Mouse (Mus musculus): Measurements from ENCODE around the gene Ptcd2. TPM values are rescaled to one million over a fixed set of nuclear protein-coding genes. Genes with fewer than 3 reads are reported as not detected.

Ptcd2 gene
- polyA plus RNA-seq, 1 experiment from 2014 or later: 57.9 TPM

- 82% methylated on average over 15 of the region's 15 CpGs for WGBS
- Histone ChIP-seq H3K4me3 (no peak overlapping the region), H3K27me3 (ENCODE audit: insufficient read depth, poor library complexity, severe bottlenecking) (no peaks in the 10 kb centered on the region), H3K27ac (no peak overlapping the region), H3K4me1 (no peaks in the 10 kb centered on the region; the same call in 1 of the 2 replicates), H3K9me3 (no peaks in the 10 kb centered on the region), H3K36me3 (peaks cover 8% of the 10 kb centered on the region)
- no peak for DNase-seq (ENCODE audit: low spot score)
Observed at GRCm38 (mm10) chr13:99314657-99315181, 29.8 kb downstream of the Ptcd2 start.

GRCm38 (mm10) chr13:99314098-99314497, 30.4 kb downstream of the Ptcd2 start:
- Histone ChIP-seq H3K36me3 (peaks cover 1% of the 10 kb centered on the region; the same call in 1 of the 2 replicates), H3K4me3 (no peak overlapping the region), H3K27ac (no peak overlapping the region), H3K27me3 (ENCODE audit: insufficient read depth, poor library complexity, severe bottlenecking) (no peaks in the 10 kb centered on the region), H3K4me1 (no peaks in the 10 kb centered on the region; the same call in 1 of the 2 replicates), H3K9me3 (no peaks in the 10 kb centered on the region)
- DNase-seq (ENCODE audit: low spot score): no peak
- 89% methylated on average over 5 of the region's 5 CpGs for WGBS

GRCm38 (mm10) chr13:99308393-99308792, 36.1 kb downstream of the Ptcd2 start:
- Histone ChIP-seq H3K36me3 (no peaks in the 10 kb centered on the region), H3K4me1 (peaks cover 23% of the 10 kb centered on the region), H3K27me3 (ENCODE audit: insufficient read depth, poor library complexity, severe bottlenecking) (no peaks in the 10 kb centered on the region), H3K27ac (peak overlapping the region; percentile 66), H3K9me3 (no peaks in the 10 kb centered on the region), H3K4me3 (no peak overlapping the region)
- DNase-seq (ENCODE audit: low spot score): no peak
- 84% methylated on average over 8 of the region's 8 CpGs for WGBS

- no peak for DNase-seq (ENCODE audit: low spot score)
- Histone ChIP-seq H3K4me1 (peaks cover 23% of the 10 kb centered on the region), H3K27me3 (ENCODE audit: insufficient read depth, poor library complexity, severe bottlenecking) (no peaks in the 10 kb centered on the region), H3K4me3 (no peak overlapping the region), H3K36me3 (no peaks in the 10 kb centered on the region), H3K27ac (peak overlapping the region; percentile 66), H3K9me3 (no peaks in the 10 kb centered on the region)
- 51% methylated on average over 5 of the region's 5 CpGs for WGBS
Observed at GRCm38 (mm10) chr13:99307930-99308359, 36.6 kb downstream of the Ptcd2 start.

- H3K36me3 ChIP-seq: no peaks in the 10 kb centered on the region
- H3K4me3 ChIP-seq: no peak overlapping the region
- no peak for DNase-seq (ENCODE audit: low spot score)
- peaks cover 23% of the 10 kb centered on the region for H3K4me1 ChIP-seq
- no peaks in the 10 kb centered on the region for H3K9me3 ChIP-seq
- WGBS: 88% methylated on average over 8 of the region's 8 CpGs
- H3K27ac ChIP-seq: no peak overlapping the region
- no peaks in the 10 kb centered on the region for H3K27me3 ChIP-seq (ENCODE audit: insufficient read depth, poor library complexity, severe bottlenecking)
Observed at GRCm38 (mm10) chr13:99306164-99306563, 38.3 kb downstream of the Ptcd2 start.

- WGBS: 81% methylated on average over 1 of the region's 1 CpGs
- DNase-seq (ENCODE audit: low spot score): no peak
- no peaks in the 10 kb centered on the region for H3K36me3 ChIP-seq
- no peaks in the 10 kb centered on the region for H3K9me3 ChIP-seq
- H3K4me1 ChIP-seq: peaks cover 23% of the 10 kb centered on the region
- no peaks in the 10 kb centered on the region for H3K27me3 ChIP-seq (ENCODE audit: insufficient read depth, poor library complexity, severe bottlenecking)
- peak overlapping the region; percentile 64; the same call in 1 of the 2 replicates for H3K27ac ChIP-seq
- no peak overlapping the region for H3K4me3 ChIP-seq
Observed at GRCm38 (mm10) chr13:99305186-99305585, 39.3 kb downstream of the Ptcd2 start.

- WGBS: 61% methylated on average over 11 of the region's 11 CpGs
- Histone ChIP-seq H3K4me1 (peaks cover 24% of the 10 kb centered on the region), H3K27ac (peak overlapping the region; percentile 64; the same call in 1 of the 2 replicates), H3K4me3 (peak overlapping the region; percentile 5; the same call in 1 of the 2 replicates), H3K36me3 (no peaks in the 10 kb centered on the region), H3K9me3 (no peaks in the 10 kb centered on the region), H3K27me3 (ENCODE audit: insufficient read depth, poor library complexity, severe bottlenecking) (no peaks in the 10 kb centered on the region)
- no peak for DNase-seq (ENCODE audit: low spot score)
Observed at GRCm38 (mm10) chr13:99304365-99304764, 40.1 kb downstream of the Ptcd2 start.

- WGBS: 66% methylated on average over 5 of the region's 5 CpGs
- no peak for DNase-seq (ENCODE audit: low spot score)
- Histone ChIP-seq H3K9me3 (no peaks in the 10 kb centered on the region), H3K36me3 (no peaks in the 10 kb centered on the region), H3K27me3 (ENCODE audit: insufficient read depth, poor library complexity, severe bottlenecking) (no peaks in the 10 kb centered on the region), H3K27ac (no peak overlapping the region), H3K4me3 (no peak overlapping the region), H3K4me1 (peaks cover 27% of the 10 kb centered on the region)
Observed at GRCm38 (mm10) chr13:99303846-99304245, 40.7 kb downstream of the Ptcd2 start.

GRCm38 (mm10) chr13:99299921-99300320, 44.6 kb downstream of the Ptcd2 start:
- Histone ChIP-seq H3K27ac (no peak overlapping the region), H3K27me3 (ENCODE audit: insufficient read depth, poor library complexity, severe bottlenecking) (no peaks in the 10 kb centered on the region), H3K36me3 (no peaks in the 10 kb centered on the region), H3K4me1 (peaks cover 14% of the 10 kb centered on the region), H3K4me3 (no peak overlapping the region), H3K9me3 (no peaks in the 10 kb centered on the region)
- no peak for DNase-seq (ENCODE audit: low spot score)
- WGBS: 79% methylated on average over 5 of the region's 5 CpGs

- H3K27me3 ChIP-seq (ENCODE audit: insufficient read depth, poor library complexity, severe bottlenecking): no peaks in the 10 kb centered on the region
- H3K4me3 ChIP-seq: no peak overlapping the region
- H3K27ac ChIP-seq: no peak overlapping the region
- peaks cover 1% of the 10 kb centered on the region; the same call in 1 of the 2 replicates for H3K4me1 ChIP-seq
- DNase-seq (ENCODE audit: low spot score): no peak
- WGBS: 86% methylated on average over 13 of the region's 13 CpGs
- H3K9me3 ChIP-seq: no peaks in the 10 kb centered on the region
- H3K36me3 ChIP-seq: no peaks in the 10 kb centered on the region
Observed at GRCm38 (mm10) chr13:99294176-99294575, 50.3 kb downstream of the Ptcd2 start.

GRCm38 (mm10) chr13:99290766-99291165, 53.7 kb downstream of the Ptcd2 start:
- Histone ChIP-seq H3K4me3 (no peak overlapping the region), H3K4me1 (no peaks in the 10 kb centered on the region), H3K36me3 (no peaks in the 10 kb centered on the region), H3K9me3 (no peaks in the 10 kb centered on the region), H3K27ac (no peak overlapping the region), H3K27me3 (ENCODE audit: insufficient read depth, poor library complexity, severe bottlenecking) (no peaks in the 10 kb centered on the region)
- DNase-seq (ENCODE audit: low spot score): peak; percentile 52
- WGBS: 90% methylated on average over 8 of the region's 8 CpGs

GRCm38 (mm10) chr13:99287786-99288185, 56.7 kb downstream of the Ptcd2 start:
- Histone ChIP-seq H3K27me3 (ENCODE audit: insufficient read depth, poor library complexity, severe bottlenecking) (no peaks in the 10 kb centered on the region), H3K4me3 (no peak overlapping the region), H3K9me3 (no peaks in the 10 kb centered on the region), H3K36me3 (no peaks in the 10 kb centered on the region), H3K4me1 (0 out of 2 replicates have a peak, but pooled peaks cover 9% of the 10 kb centered on the region), H3K27ac (no peak overlapping the region)
- DNase-seq (ENCODE audit: low spot score): peak; percentile 46
- WGBS: 80% methylated on average over 9 of the region's 9 CpGs

- H3K4me3 ChIP-seq: no peak overlapping the region
- 89% methylated on average over 4 of the region's 4 CpGs for WGBS
- H3K4me1 ChIP-seq: 0 out of 2 replicates have a peak, but pooled peaks cover 9% of the 10 kb centered on the region
- H3K36me3 ChIP-seq: no peaks in the 10 kb centered on the region
- H3K27ac ChIP-seq: no peak overlapping the region
- H3K9me3 ChIP-seq: no peaks in the 10 kb centered on the region
- no peaks in the 10 kb centered on the region for H3K27me3 ChIP-seq (ENCODE audit: insufficient read depth, poor library complexity, severe bottlenecking)
- DNase-seq (ENCODE audit: low spot score): no peak
Observed at GRCm38 (mm10) chr13:99287207-99287606, 57.3 kb downstream of the Ptcd2 start.

GRCm38 (mm10) chr13:99285241-99285640, 59.3 kb downstream of the Ptcd2 start:
- WGBS: 59% methylated on average over 2 of the region's 2 CpGs
- Histone ChIP-seq H3K4me1 (0 out of 2 replicates have a peak, but pooled peaks cover 9% of the 10 kb centered on the region), H3K27me3 (ENCODE audit: insufficient read depth, poor library complexity, severe bottlenecking) (no peaks in the 10 kb centered on the region), H3K4me3 (no peak overlapping the region), H3K36me3 (no peaks in the 10 kb centered on the region), H3K9me3 (no peaks in the 10 kb centered on the region), H3K27ac (no peak overlapping the region)
- peak; percentile 72 for DNase-seq (ENCODE audit: low spot score)

Measured in heart, embryonic 10.5 days (tissue).